Mouse (Mus musculus): ENCODE results near the gene Pamr1. TPM values are rescaled to one million over a fixed set of nuclear protein-coding genes. Genes with fewer than 3 reads are reported as not detected.

The Pamr1 gene
- polyA plus RNA-seq (2012; rRNA removed; ENCODE audit: low replicate concordance), result 36.8 and 79.4 TPM in 2 replicates

DNA sequence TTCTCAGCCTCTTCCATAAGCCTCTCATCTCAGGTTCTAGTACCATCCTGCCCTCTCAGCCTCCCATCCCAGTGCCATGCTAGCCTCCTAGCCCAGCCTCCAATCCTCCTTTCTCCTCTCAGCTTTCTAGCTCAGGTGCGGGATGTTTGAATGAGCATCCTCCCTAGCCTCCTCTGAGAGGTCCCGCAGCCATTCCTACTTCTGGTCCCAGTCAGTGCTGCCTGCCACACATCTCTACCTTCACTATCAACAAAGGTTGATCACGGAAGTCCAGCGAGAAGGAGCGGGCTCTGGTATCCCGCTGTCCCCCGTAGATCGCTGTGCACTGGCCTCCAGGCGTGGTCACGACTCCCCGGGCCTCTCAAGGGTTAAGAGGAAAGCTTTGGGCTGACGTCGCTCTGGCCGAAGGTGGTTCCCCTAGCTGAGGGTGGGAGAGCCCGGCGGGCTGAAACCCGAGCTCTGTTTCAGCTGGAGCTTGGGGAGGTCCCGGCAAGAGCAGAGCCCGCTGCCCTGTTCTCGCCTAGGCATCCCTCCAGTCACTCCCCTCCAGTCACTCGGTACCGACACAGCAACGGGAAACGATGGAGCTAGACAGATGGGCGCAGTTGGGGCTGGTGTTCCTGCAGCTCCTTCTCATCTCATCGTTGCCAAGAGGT is at the start of gene Pamr1:
TSS of gene Pamr1 (plus strand) at position 402 of the 656 bp plus-strand sequence.

DNA sequence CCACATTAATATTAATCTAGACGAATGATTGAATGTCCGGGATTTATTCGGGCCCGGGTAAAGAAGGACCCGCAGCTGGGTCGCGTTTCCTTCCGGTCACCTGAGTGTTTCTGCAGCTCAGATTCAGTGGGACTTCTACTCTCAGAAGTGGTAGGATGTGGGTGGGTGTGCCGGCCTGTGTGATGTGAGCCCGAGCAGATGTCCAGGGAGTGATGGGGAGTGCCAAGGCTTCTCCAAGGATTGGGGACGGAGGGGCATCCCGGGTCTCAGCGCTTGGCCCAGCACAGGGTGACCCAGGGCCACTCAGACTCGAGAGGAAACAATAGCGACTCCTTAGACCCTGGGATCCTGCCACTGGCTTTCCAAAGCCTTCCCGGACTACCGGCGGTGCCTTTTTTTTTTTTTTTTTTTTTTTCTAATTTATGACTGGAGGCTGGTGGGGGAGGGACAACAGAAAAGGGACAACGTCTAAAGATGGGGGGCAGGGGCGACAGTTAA is 108.4 kb downstream of the Pamr1 start, which contains the start of gene Slc1a2:
TSS of gene Slc1a2 (plus strand) at position 497 of the 498 bp plus-strand sequence.

Other genes starting within 250 kb of the Pamr1 start
- 36.3 and 41.8 TPM in 2 replicates for gene Trim44, start 142.2 kb upstream of the Pamr1 start, polyA plus RNA-seq (2012; rRNA removed; ENCODE audit: low replicate concordance)
- 1.8 and 8.1 TPM in 2 replicates for gene Fjx1, start 97.5 kb upstream of the Pamr1 start, polyA plus RNA-seq (2012; rRNA removed; ENCODE audit: low replicate concordance)
- 0.03 and 0.54 TPM in 2 replicates for gene Slc1a2, start 108.6 kb downstream of the Pamr1 start, polyA plus RNA-seq (2012; rRNA removed; ENCODE audit: low replicate concordance)

Measured in subcutaneous adipose tissue, adult 2 months (tissue).